Mouse (Mus musculus) liver, embryonic 13.5 days (tissue): ENCODE data around the gene Spint2. TPM values are rescaled to one million over a fixed set of nuclear protein-coding genes. Genes with fewer than 3 reads are reported as not detected.
A peak's percentile ranks its signal among the peaks of the same experiment; 100 is the strongest.

Experiments
- ATAC-seq: fragments of 200-750 bp; cut with Nextera tagmentation; 2 replicates; pipeline ENCODE4 v1.8.0; 2017; ENCODE audit warnings: low read depth, mild to moderate bottlenecking, moderate number of reproducible peaks, moderate library complexity
- DNase-seq: peaks from one replicate; pipeline ENCODE4 v3.0.0; 2022
- H3K27ac ChIP-seq: fragments of 300-500 bp; sonication (generic); 2 replicates; pipeline ENCODE4 v1.5.1; 2015; ENCODE audit warnings: moderate library complexity, mild to moderate bottlenecking, inconsistent platforms
- H3K27me3 ChIP-seq: fragments of 300-500 bp; sonication (generic); 2 replicates; pipeline ENCODE4 v1.6.1; 2015; ENCODE audit warnings: mild to moderate bottlenecking, inconsistent platforms
- H3K36me3 ChIP-seq: fragments of 300-500 bp; sonication (generic); 2 replicates; pipeline ENCODE4 v1.6.1; 2015; ENCODE audit warnings: mild to moderate bottlenecking, inconsistent platforms
- H3K4me1 ChIP-seq: fragments of 300-500 bp; sonication (generic); replicated peaks from 2 replicates; pipeline ENCODE4 v1.6.1; 2015; ENCODE audit warnings: inconsistent platforms
- H3K4me2 ChIP-seq: fragments of 300-500 bp; sonication (generic); 2 replicates; pipeline ENCODE4 v1.6.1; 2015; ENCODE audit warnings: inconsistent platforms, mild to moderate bottlenecking, moderate library complexity
- H3K4me3 ChIP-seq: fragments of 300-500 bp; sonication (generic); replicated peaks from 2 replicates; pipeline ENCODE4 v1.5.1; 2015; ENCODE audit warnings: mild to moderate bottlenecking, inconsistent platforms
- H3K9ac ChIP-seq: fragments of 300-500 bp; sonication (generic); 2 replicates; pipeline ENCODE4 v1.6.1; 2015; ENCODE audit warnings: mild to moderate bottlenecking, inconsistent platforms
- H3K9me3 ChIP-seq: fragments of 300-500 bp; sonication (generic); replicated peaks from 2 replicates; pipeline ENCODE4 v1.6.1; 2016; ENCODE audit warnings: inconsistent platforms
- WGBS: fragments of 180-500 bp; shearing (Covaris S2); methylation state at CpG from one replicate; pipeline ENCODE4 v1.1.7; 2015; ENCODE audit not compliant: insufficient replicate concordance; 5-methylcytosine and 5-hydroxymethylcytosine counted together
- polyA plus RNA-seq: library from polyadenylated mRNA; unstranded; fragments of >200 nt; fragmentation: Nextera tagmentation; extraction: Ambion mirVana; gene quantifications from 2 replicates; pipeline ENCODE4 v1.2.1, GENCODE M21; 2015

The Spint2 gene
- polyA plus RNA-seq: 24.9 and 25.2 TPM in 2 replicates

DNA sequence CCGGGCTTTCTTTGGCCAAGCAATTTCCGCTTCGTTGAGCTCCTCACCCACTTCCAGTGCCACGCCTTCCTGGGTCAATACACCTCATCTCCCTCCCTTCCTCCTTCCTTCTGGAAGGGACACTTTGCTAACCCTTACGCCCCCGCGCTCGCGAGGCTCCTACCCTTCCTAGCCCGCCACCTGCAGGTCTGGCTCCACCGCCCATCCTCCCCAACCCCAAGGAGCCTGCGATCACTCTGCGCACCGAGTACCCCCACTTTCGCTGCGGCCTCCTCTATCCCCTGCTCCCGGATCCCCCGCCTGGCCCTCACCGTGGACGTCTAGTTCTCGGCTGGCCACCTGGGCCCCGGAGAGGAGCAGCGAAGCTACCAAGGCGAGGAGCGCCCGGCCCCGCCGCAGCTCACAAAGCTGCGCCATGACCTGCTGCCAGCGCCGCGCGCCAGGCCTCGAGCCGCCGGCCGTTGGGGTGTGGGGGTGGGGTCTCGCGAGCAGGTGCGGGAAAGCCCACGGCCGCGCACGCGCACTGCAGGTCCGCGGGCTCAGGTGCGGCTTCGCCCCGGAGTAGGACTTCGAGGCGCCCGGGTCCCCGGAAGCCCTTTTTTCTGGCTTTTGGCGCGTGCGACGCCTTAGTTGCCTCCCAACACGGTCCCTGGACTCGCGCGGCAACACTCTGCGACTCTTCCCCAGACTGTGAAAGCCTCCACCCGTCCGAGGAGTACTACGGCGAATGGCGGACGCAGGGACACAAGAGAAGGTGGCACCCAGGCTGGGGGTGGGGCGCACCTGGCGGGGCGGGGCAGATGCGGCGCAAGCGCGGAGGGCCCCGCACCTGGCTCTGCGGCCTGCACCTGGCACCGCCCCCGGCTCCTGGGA, at the start of gene Spint2:
Gene Spint2, minus strand, starts transcription at position 712 of the 873 bp plus-strand sequence.
- peaks cover 29% of the 10 kb centered on the region for H3K4me1 ChIP-seq
- peak within 1 kb of the TSS; percentile 53 for H3K9ac ChIP-seq
- H3K27ac ChIP-seq: no peak within 1 kb of the TSS
- H3K4me3 ChIP-seq: peak within 1 kb of the TSS; percentile 65
- ATAC-seq (peak; percentile 60), DNase-seq (peak; percentile 34)
- H3K27me3 ChIP-seq: peaks cover 28% of the 10 kb centered on the region
- H3K36me3 ChIP-seq: no peaks in the 10 kb centered on the region
- no peaks in the 10 kb centered on the region for H3K9me3 ChIP-seq
- WGBS: under 1% methylated on average over 80 of the region's 80 CpGs
- H3K4me2 ChIP-seq: peak within 1 kb of the TSS; percentile 88

DNA sequence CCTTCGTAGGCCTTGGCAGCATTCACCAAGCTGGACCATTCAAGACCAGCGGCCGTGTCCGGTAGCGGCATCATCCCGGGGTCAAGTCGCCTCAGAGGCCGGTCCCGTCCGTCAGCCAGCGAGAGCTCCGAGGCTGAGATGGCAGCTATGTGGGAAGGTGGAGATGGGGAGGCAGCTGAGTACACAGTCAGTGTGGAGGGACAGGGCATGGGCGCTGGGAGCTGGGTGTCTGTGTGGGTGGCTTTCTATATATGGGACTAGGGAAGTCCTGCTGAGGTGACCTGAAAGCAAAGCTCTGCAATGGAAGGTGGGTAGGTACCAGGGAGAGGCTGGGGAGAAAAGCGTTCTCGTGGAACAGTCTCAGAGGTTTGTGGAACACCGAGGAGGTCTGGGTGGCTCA, 47.3 kb upstream of the Spint2 start:
- ATAC-seq (no peak), DNase-seq (no peak)
- Histone ChIP-seq H3K9ac (no peak overlapping the region), H3K4me2 (no peak overlapping the region), H3K4me1 (peaks cover 9% of the 10 kb centered on the region), H3K36me3 (peaks cover 61% of the 10 kb centered on the region), H3K27me3 (no peaks in the 10 kb centered on the region), H3K27ac (no peak overlapping the region), H3K4me3 (no peak overlapping the region), H3K9me3 (no peaks in the 10 kb centered on the region)
- 88% methylated on average over 16 of the region's 16 CpGs for WGBS

DNA sequence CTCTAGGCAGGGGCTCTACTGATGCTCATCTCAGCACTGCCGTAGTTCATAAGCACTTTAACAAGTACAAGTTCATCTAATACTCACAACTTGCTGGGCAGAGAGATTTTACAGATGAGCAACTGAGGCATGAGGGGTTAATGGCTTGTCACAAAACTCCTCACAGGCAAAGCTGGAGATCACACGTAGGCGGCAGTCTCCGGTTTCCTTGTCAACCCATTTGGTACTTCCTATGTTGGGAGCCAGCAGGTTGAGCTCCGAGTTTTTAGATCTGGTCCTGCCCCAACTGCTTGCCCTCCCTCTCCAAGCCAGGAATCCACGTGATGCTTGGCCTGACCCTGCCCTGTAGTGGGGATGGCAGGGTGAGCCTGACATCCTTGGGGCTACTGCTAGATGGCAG, 45.4 kb upstream of the Spint2 start:
- Histone ChIP-seq H3K27me3 (no peaks in the 10 kb centered on the region), H3K9ac (no peak overlapping the region), H3K36me3 (peaks cover 50% of the 10 kb centered on the region), H3K4me3 (no peak overlapping the region), H3K9me3 (no peaks in the 10 kb centered on the region), H3K4me2 (no peak overlapping the region), H3K27ac (no peak overlapping the region), H3K4me1 (no peaks in the 10 kb centered on the region)
- 76% methylated on average over 6 of the region's 6 CpGs for WGBS
- ATAC-seq: no peak
- no peak for DNase-seq

DNA sequence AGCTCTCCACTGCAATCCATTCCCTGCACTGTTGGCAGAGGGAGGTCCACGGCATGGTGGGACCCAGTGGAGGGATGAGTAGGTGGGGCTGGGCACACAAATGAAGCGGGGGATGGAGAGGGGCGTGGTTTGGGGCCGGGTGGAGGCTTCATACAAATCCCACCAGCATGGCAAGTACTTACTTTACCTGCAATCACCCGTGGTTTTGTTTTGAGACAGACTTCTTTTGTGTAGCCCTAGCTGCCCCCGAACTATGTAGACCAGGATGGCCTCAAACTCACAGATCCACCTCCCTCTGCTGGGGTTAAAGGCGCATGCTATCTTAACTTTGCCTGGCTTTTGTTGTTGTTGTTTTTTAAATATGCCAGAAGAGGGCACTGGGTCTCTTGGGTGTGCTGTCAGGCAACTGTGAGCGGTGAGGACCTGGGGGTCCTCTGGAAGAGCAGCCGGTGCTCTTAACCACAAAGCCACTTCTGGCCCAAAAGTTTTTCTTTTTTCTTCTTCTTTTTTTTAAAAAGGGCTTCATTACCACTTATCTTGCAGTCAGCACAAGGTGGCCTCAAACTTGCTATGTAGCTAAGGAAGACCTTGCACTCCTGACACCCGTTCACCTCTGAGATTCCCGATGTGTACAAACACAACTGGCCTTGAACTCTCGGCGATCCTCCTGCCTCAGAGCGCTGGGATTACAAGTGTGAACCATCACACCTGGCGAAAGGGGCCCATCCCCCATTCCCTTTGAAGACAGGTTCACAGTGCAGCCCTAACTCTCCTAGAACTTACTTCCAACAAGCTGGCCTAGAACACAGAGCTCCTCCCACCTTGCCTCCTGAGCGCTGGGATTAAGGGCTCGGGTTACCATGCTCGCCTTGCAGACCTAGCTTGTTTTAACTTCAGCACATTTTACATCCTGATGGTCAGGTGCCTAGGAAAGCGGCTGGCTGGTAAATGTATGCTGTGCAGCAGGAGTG, 37.9 kb upstream of the Spint2 start:
- Histone ChIP-seq H3K27ac (no peak overlapping the region), H3K4me1 (peaks cover 39% of the 10 kb centered on the region), H3K36me3 (peaks cover 3% of the 10 kb centered on the region; the same call in 1 of the 2 replicates), H3K9ac (no peak overlapping the region), H3K27me3 (no peaks in the 10 kb centered on the region), H3K9me3 (no peaks in the 10 kb centered on the region), H3K4me3 (peak overlapping the region; percentile 25), H3K4me2 (peak overlapping the region; percentile 59)
- no peak for DNase-seq
- WGBS: 13% methylated on average over 19 of the region's 19 CpGs
- ATAC-seq: peak; percentile 32

DNA sequence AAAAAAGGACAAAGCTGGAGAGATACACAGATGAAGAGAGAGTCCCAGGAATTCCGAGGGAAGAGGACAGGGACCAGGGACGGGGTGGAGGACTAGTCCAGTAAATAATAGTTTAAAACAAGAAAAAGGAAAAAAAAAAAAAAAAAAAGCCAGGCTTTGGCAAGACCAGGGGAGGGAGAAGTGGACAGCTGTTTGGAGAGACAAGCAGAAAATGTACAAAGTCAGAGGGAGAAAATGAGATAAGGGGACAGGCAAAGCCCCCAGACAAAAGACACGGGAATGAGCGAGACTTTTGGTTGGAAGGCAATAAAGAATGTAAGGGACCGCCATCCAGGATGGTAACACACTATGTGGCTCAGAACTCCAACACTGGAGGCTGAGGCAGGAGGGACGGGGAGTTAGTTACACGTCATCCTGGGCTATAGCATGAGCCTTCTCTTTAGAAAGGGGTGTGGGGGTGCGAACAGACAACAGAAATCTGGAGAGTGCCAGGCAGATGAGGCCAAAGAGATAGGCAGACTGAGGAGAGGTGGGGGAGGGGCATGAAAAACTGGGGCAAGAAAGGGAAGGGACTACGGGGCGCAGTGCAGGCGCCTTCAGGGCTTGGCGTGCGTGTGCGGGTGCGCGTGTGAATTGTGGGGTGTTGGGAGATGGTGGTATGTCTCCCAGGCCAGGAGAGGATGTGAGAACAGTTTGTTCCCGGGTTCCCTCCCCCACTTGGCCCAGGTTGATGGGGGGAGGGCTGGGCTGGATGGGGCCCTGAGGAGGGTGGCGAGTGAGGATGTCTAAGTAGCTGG, 36.6 kb upstream of the Spint2 start:
- H3K4me1 ChIP-seq: peaks cover 42% of the 10 kb centered on the region
- 2% methylated on average over 18 of the region's 18 CpGs for WGBS
- H3K4me2 ChIP-seq: peak overlapping the region; percentile 59
- H3K9ac ChIP-seq: peak overlapping the region; percentile 50
- ATAC-seq (peak; percentile 49), DNase-seq (no peak)
- no peaks in the 10 kb centered on the region for H3K9me3 ChIP-seq
- 0 out of 2 replicates have a peak overlapping the region, but pooled peaks have one; percentile 18 for H3K27ac ChIP-seq
- no peaks in the 10 kb centered on the region; the same call in 1 of the 2 replicates for H3K36me3 ChIP-seq
- no peaks in the 10 kb centered on the region for H3K27me3 ChIP-seq
- H3K4me3 ChIP-seq: peak overlapping the region; percentile 25

DNA sequence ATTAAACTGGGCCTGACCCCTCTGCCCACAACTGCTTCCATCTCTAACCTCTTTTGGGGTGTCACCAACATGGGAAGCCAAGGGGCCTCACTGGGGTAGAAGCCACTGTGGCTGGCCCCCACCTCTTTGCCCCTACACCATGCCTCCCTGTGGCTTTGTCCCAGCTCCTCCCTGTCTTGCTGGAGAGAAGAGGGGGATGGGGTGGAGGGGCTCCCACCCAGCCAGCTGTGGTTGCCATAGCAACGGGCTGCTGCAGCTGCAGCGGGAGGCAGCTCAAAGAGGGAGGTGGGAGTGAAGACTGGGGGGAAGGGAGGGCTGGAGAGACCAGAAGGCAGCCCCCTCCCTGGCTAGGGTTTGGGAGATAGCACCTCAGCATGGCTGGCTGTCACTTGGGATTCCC, 35.8 kb upstream of the Spint2 start:
- Histone ChIP-seq H3K27ac (no peak overlapping the region), H3K4me1 (peaks cover 49% of the 10 kb centered on the region), H3K4me3 (no peak overlapping the region), H3K27me3 (no peaks in the 10 kb centered on the region), H3K36me3 (no peaks in the 10 kb centered on the region), H3K4me2 (peak overlapping the region; percentile 59), H3K9ac (no peak overlapping the region), H3K9me3 (no peaks in the 10 kb centered on the region)
- DNase-seq: no peak
- WGBS: 0% methylated on average over 2 of the region's 2 CpGs
- ATAC-seq: no peak

DNA sequence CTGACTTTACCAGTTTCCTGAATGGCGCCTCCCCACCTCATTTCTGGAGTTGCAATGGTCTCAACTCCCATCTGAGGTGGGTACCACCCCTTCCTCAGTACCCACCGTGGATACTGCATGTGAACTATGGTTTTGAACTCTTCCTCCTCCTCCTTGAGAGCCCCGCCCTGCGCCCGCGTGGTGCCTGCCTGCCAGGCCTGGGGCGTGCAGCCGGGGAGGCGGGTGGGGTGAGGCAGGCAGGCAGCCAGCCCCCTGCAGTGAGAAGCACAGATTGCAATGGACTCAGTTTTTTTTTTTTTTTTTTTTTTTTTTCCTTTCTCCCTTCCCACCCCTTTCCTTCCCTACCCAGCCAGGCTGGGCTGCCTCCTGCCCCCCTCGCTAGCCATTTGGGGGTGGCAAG, 35.3 kb upstream of the Spint2 start:
- peak overlapping the region; percentile 59 for H3K4me2 ChIP-seq
- H3K9me3 ChIP-seq: no peaks in the 10 kb centered on the region
- H3K27me3 ChIP-seq: no peaks in the 10 kb centered on the region
- ATAC-seq (no peak), DNase-seq (no peak)
- H3K4me3 ChIP-seq: no peak overlapping the region
- no peak overlapping the region for H3K27ac ChIP-seq
- peaks cover 53% of the 10 kb centered on the region for H3K4me1 ChIP-seq
- 20% methylated on average over 10 of the region's 10 CpGs for WGBS
- no peak overlapping the region for H3K9ac ChIP-seq
- no peaks in the 10 kb centered on the region for H3K36me3 ChIP-seq

DNA sequence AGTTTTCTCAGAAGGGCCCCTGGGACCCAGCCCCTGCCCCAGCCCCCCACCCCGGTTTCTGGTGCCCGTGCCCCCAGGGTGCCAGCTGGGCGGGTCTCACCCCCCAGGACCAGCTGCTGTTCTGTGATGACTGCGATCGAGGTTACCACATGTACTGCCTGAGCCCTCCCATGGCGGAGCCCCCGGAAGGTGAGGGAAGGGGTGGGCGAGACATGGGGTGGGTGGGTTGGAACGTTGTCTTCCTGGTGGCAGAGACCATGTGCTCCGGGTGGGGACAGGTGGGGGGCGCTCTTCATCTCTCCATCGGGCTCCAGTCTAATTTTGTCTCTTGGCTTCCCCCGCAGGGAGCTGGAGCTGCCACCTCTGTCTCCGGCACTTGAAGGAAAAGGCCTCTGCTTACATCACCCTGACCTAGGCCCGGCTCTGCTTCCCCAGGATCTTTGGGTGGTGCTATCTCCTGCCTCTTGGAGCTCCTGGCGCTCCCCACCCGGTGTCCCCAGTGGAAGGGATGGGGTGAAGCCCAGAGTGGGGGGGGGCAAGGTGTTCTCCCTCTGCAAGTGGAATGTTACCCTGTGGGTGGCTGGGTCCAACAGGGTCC, 34.5 kb upstream of the Spint2 start:
- Histone ChIP-seq H3K27me3 (no peaks in the 10 kb centered on the region), H3K36me3 (no peaks in the 10 kb centered on the region), H3K4me1 (peaks cover 53% of the 10 kb centered on the region), H3K27ac (no peak overlapping the region), H3K9ac (no peak overlapping the region), H3K9me3 (no peaks in the 10 kb centered on the region), H3K4me2 (no peak overlapping the region), H3K4me3 (no peak overlapping the region)
- ATAC-seq (no peak), DNase-seq (no peak)
- WGBS: 69% methylated on average over 17 of the region's 17 CpGs

DNA sequence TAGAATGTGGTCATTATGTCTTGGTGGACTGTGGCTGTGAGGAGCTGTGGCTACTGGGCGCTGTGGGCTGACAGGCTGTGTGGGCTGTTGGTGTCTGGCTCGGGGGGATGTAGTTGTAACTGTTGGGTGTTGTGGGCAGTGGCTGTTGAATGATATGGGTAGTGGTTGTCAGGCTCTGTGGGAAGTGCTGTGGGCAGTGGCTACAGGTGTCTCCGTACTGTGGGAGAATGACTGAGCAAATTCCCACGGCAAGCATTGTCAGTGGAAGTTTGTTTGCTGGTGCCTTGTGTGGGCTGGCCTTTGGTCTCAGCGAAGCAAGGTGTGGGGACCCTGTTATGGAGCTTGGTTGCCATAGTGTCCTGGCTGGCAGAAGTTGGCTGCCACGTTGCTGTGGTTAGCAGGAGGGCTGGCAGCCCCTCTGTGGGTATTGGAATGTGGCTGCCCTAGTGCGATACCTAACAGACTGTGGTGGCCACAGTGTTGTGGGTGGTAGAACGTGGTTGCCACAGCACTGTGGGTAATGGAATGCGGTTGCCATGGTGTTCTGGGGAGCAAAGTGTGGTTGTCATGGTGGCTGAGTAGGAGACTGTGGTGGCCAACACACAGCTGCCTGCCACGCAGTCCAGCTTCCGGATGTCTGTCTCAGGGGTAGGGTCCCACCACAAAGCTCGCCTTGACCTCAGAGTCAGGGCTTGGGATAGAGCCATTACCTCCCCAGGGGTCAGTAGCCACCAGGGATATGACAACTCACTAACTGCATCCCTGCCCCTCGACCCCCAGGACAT, 33.3 kb upstream of the Spint2 start:
- no peak overlapping the region for H3K4me2 ChIP-seq
- H3K27me3 ChIP-seq: peaks cover 7% of the 10 kb centered on the region; the same call in 1 of the 2 replicates
- no peak overlapping the region for H3K9ac ChIP-seq
- no peak for ATAC-seq
- H3K9me3 ChIP-seq: no peaks in the 10 kb centered on the region
- 51% methylated on average over 13 of the region's 13 CpGs for WGBS
- H3K36me3 ChIP-seq: no peaks in the 10 kb centered on the region
- peaks cover 62% of the 10 kb centered on the region for H3K4me1 ChIP-seq
- no peak for DNase-seq
- H3K27ac ChIP-seq: no peak overlapping the region
- H3K4me3 ChIP-seq: no peak overlapping the region
